Mouse (Mus musculus): ENCODE data around the gene Doc2g.
"Not testable (repeated sequence)": the region's sequence is repeated elsewhere in the genome, so short reads cannot be mapped to it uniquely, and the experiment has no call there.

GRCm38 (mm10) chr19:4041500-4041899, 38.4 kb downstream of the Doc2g start:
- not testable (repeated sequence) for TF ChIP-seq POLR2A (IDR thresholded peaks at IDR 0.05; ENCODE audit: low read depth, low read length); CTCF (IDR thresholded peaks at IDR 0.05; ENCODE audit: borderline replicate concordance, insufficient read depth, low read length)

All from embryonic fibroblast, embryonic 13.5 days (primary cell).